Mouse (Mus musculus) kidney, embryonic 16.5 days (tissue): ENCODE measurements around the gene Fcgr1. TPM values are rescaled to one million over a fixed set of nuclear protein-coding genes. Genes with fewer than 3 reads are reported as not detected.
"Not testable (repeated sequence)": the region's sequence is repeated elsewhere in the genome, so short reads cannot be mapped to it uniquely, and the experiment has no call there.

ENCODE experiments used
- ATAC-seq: fragments of 200-750 bp; cut with Nextera tagmentation; 2 replicates; pipeline ENCODE4 v1.8.0; 2017; ENCODE audit warnings: moderate TSS enrichment; ENCODE audit not compliant: low FRiP score, low TSS enrichment
- H3K27ac ChIP-seq: fragments of 300-500 bp; sonication (generic); 2 replicates; pipeline ENCODE4 v1.5.1; 2014; ENCODE audit warnings: low read length
- H3K27me3 ChIP-seq: fragments of 300-500 bp; sonication (generic); 2 replicates; pipeline ENCODE4 v1.6.1; 2014; ENCODE audit warnings: low read length, control low read depth, mixed read lengths; ENCODE audit not compliant: insufficient read depth
- H3K36me3 ChIP-seq: fragments of 300-500 bp; sonication (generic); 2 replicates; pipeline ENCODE4 v1.6.1; 2014; ENCODE audit warnings: low read length, control low read depth, mixed read lengths; ENCODE audit not compliant: insufficient read depth
- H3K4me1 ChIP-seq: fragments of 300-500 bp; sonication (generic); 2 replicates; pipeline ENCODE4 v1.6.1; 2014; ENCODE audit warnings: low read length, control low read depth, mixed read lengths; ENCODE audit not compliant: insufficient read depth
- H3K4me2 ChIP-seq: fragments of 300-500 bp; sonication (generic); replicated peaks from 2 replicates; pipeline ENCODE4 v1.6.1; 2014; ENCODE audit warnings: low read depth, low read length
- H3K4me3 ChIP-seq: fragments of 300-500 bp; sonication (generic); 2 replicates; pipeline ENCODE4 v1.5.1; 2014; ENCODE audit warnings: mild to moderate bottlenecking, low read length
- H3K9ac ChIP-seq: fragments of 300-500 bp; sonication (generic); replicated peaks from 2 replicates; pipeline ENCODE4 v1.6.1; 2014; ENCODE audit warnings: low read length
- H3K9me3 ChIP-seq: fragments of 300-500 bp; sonication (generic); 2 replicates; pipeline ENCODE4 v1.6.1; 2016; ENCODE audit warnings: low read length, control low read depth
- WGBS: fragments of 180-500 bp; shearing (Covaris S2); extraction: QIAGEN DNeasy Blood & Tissue Kit; methylation state at CpG from one replicate; pipeline ENCODE4 v1.1.7; 2014; 5-methylcytosine and 5-hydroxymethylcytosine counted together
- polyA plus RNA-seq: library from polyadenylated mRNA; unstranded; fragments of >200 nt; fragmentation: Nextera tagmentation; extraction: Ambion mirVana; gene quantifications from 2 replicates; pipeline ENCODE4 v1.2.1, GENCODE M21; 2015

The Fcgr1 gene
- polyA plus RNA-seq, 1 experiment from 2014 or later, result 1.9 TPM

GRCm38 (mm10) chr3:96254683-96255355, 39.0 kb downstream of the Fcgr1 start:
- Histone ChIP-seq H3K27me3 (no peaks in the 10 kb centered on the region), H3K4me2 (no peak overlapping the region), H3K9me3 (no peaks in the 10 kb centered on the region), H3K4me1 (peaks cover 11% of the 10 kb centered on the region; the same call in 1 of the 2 replicates), H3K4me3 (no peak overlapping the region), H3K27ac (no peak overlapping the region), H3K36me3 (no peaks in the 10 kb centered on the region), H3K9ac (no peak overlapping the region; the same call in 1 of the 2 replicates)
- 52% methylated on average over 10 of the region's 10 CpGs for WGBS
- ATAC-seq, result no peak

GRCm38 (mm10) chr3:96251787-96252186, 42.0 kb downstream of the Fcgr1 start:
- 83% methylated on average over 3 of the region's 3 CpGs for WGBS
- H3K36me3 ChIP-seq, result no peaks in the 10 kb centered on the region
- no peak for ATAC-seq
- peaks cover 32% of the 10 kb centered on the region for H3K4me1 ChIP-seq
- H3K4me2 ChIP-seq, result no peak overlapping the region
- H3K27ac ChIP-seq, result no peak overlapping the region
- H3K27me3 ChIP-seq, result no peaks in the 10 kb centered on the region
- H3K9ac ChIP-seq, result no peak overlapping the region
- no peak overlapping the region for H3K4me3 ChIP-seq
- no peaks in the 10 kb centered on the region for H3K9me3 ChIP-seq

- Histone ChIP-seq H3K27ac (no peak overlapping the region), H3K36me3 (no peaks in the 10 kb centered on the region), H3K4me3 (no peak overlapping the region), H3K4me1 (peaks cover 28% of the 10 kb centered on the region), H3K9ac (no peak overlapping the region), H3K27me3 (no peaks in the 10 kb centered on the region), H3K9me3 (no peaks in the 10 kb centered on the region), H3K4me2 (no peak overlapping the region)
- 46% methylated on average over 3 of the region's 3 CpGs for WGBS
- ATAC-seq, result no peak
These were observed 42.9 kb downstream of the Fcgr1 start for GRCm38 (mm10) chr3:96250890-96251289.

- Histone ChIP-seq H3K27ac (peak overlapping the region; percentile 66), H3K36me3 (no peaks in the 10 kb centered on the region), H3K4me1 (peaks cover 31% of the 10 kb centered on the region), H3K9ac (peak overlapping the region; percentile 52), H3K4me2 (peak overlapping the region; percentile 55), H3K27me3 (no peaks in the 10 kb centered on the region), H3K4me3 (peak overlapping the region; percentile 49), H3K9me3 (no peaks in the 10 kb centered on the region)
- ATAC-seq, result no peak
- WGBS, result 52% methylated on average over 4 of the region's 4 CpGs
These were observed 44.8 kb downstream of the Fcgr1 start for GRCm38 (mm10) chr3:96249034-96249345.

- Histone ChIP-seq H3K27ac (peak overlapping the region; percentile 66), H3K9me3 (no peaks in the 10 kb centered on the region), H3K4me2 (peak overlapping the region; percentile 55), H3K4me1 (peaks cover 37% of the 10 kb centered on the region), H3K9ac (peak overlapping the region; percentile 52), H3K4me3 (peak overlapping the region; percentile 49), H3K27me3 (no peaks in the 10 kb centered on the region), H3K36me3 (no peaks in the 10 kb centered on the region)
- no peak for ATAC-seq
- 38% methylated on average over 6 of the region's 6 CpGs for WGBS
These were observed 45.4 kb downstream of the Fcgr1 start for GRCm38 (mm10) chr3:96248141-96249033.

GRCm38 (mm10) chr3:96247356-96248140, 46.2 kb downstream of the Fcgr1 start:
- H3K36me3 ChIP-seq, result no peaks in the 10 kb centered on the region
- 5% methylated on average over 11 of the region's 11 CpGs for WGBS
- no peaks in the 10 kb centered on the region for H3K9me3 ChIP-seq
- peak overlapping the region; percentile 72 for H3K9ac ChIP-seq
- H3K4me3 ChIP-seq, result peak overlapping the region; percentile 49
- peaks cover 37% of the 10 kb centered on the region for H3K4me1 ChIP-seq
- no peak for ATAC-seq
- no peaks in the 10 kb centered on the region for H3K27me3 ChIP-seq
- peak overlapping the region; percentile 55 for H3K4me2 ChIP-seq
- peak overlapping the region; percentile 75 for H3K27ac ChIP-seq

- H3K9me3 ChIP-seq, H3K27me3 ChIP-seq, H3K36me3 ChIP-seq: not testable (repeated sequence)
- peak within 1 kb of the TSS; percentile 75 for H3K27ac ChIP-seq
- WGBS, result 0% methylated on average over 1 of the region's 47 CpGs
- H3K9ac ChIP-seq, result peak within 1 kb of the TSS; percentile 72
- peaks cover 37% of the 10 kb centered on the region for H3K4me1 ChIP-seq
- ATAC-seq, result peak; percentile 96
- H3K4me3 ChIP-seq, result peak within 1 kb of the TSS; percentile 49
- H3K4me2 ChIP-seq, result peak within 1 kb of the TSS; percentile 55
These were observed 47.3 kb downstream of the Fcgr1 start, which contains the start of gene Hist2h3c1 for GRCm38 (mm10) chr3:96246427-96246856. Gene Hist2h3c1, plus strand, starts transcription at chr3:96246685.

- WGBS, result 0% methylated on average over 9 of the region's 21 CpGs
- H3K27me3 ChIP-seq, ATAC-seq, H3K36me3 ChIP-seq, H3K9me3 ChIP-seq: not testable (repeated sequence)
- Histone ChIP-seq H3K9ac (0 out of 2 replicates have a peak overlapping the region, but pooled peaks have one; percentile 55), H3K4me1 (peaks cover 37% of the 10 kb centered on the region), H3K4me3 (peak overlapping the region; percentile 38), H3K27ac (0 out of 2 replicates have a peak overlapping the region, but pooled peaks have one; percentile 58), H3K4me2 (peak overlapping the region; percentile 23; the same call in 1 of the 2 replicates)
These were observed 47.8 kb downstream of the Fcgr1 start for GRCm38 (mm10) chr3:96246018-96246417.

GRCm38 (mm10) chr3:96245003-96245886, 48.5 kb downstream of the Fcgr1 start, which contains the start of gene Hist2h2aa1:
Gene Hist2h2aa1, plus strand, starts transcription at chr3:96245497.
- Histone ChIP-seq H3K9ac (peak within 1 kb of the TSS; percentile 87), H3K4me1 (peaks cover 39% of the 10 kb centered on the region), H3K4me2 (peak within 1 kb of the TSS; percentile 63), H3K4me3 (peak within 1 kb of the TSS; percentile 60), H3K27ac (peak within 1 kb of the TSS; percentile 99)
- H3K9me3 ChIP-seq, H3K27me3 ChIP-seq, H3K36me3 ChIP-seq: not testable (repeated sequence)
- ATAC-seq, result peak; percentile 87
- under 1% methylated on average over 23 of the region's 88 CpGs for WGBS
